In the genomic region with DNA sequence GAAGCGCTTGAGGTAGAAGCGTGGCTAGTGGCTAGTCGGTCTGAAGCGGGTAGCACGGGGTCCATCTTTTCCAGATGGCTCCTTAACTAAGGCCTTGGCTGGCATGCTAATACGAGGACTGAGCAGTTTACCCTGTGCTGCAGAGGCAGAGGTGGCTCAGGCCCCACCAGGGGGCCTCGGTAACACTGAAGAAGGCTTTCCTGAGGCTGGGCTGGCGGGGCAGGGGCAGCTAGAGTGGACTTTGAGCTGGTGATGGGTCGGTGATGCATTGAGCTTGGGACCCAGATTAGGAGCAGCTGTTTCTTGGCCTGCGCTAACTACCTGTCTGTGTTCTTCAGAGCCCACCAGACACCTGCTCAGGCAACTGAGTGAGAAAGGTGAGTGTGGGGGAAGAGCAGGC, we compare ENCODE assay signal across 19 mouse cellular contexts. TPM values are rescaled to one million over a fixed set of nuclear protein-coding genes. Genes with fewer than 3 reads are reported as not detected.
DNase-seq lines count a peak whose midpoint lies in the region; ATAC-seq and TF ChIP-seq lines count a peak whose summit lies in the region.
"Had no signal": no experiment of that assay in that cellular context is flagged by ENCODE, and none has a peak within 500 bp of the region (broad histone marks: within the 10 kb centered on the region; RNA-seq: fewer than 3 reads in every experiment).

No protein-coding gene starts in this region.

- no peak overlapping the region for H3K4me2 ChIP-seq in intestine, embryonic 14.5 days (ENCODE audit: low read length)
- no peak overlapping the region for H3K4me2 ChIP-seq in intestine, embryonic 15.5 days (replicated peaks)
- H3K4me2 ChIP-seq: embryonic facial prominence, embryonic 12.5 days; hindbrain, embryonic 13.5 days; liver, embryonic 12.5 days had no signal

- peak; percentile 51; the same call in 1 of the 2 replicates for ATAC-seq in intestine, embryonic 14.5 days (replicated peaks; ENCODE audit: low FRiP score, low TSS enrichment, low read depth)
- ATAC-seq in intestine, embryonic 15.5 days: no peak
- ATAC-seq: forebrain, postnatal 0 days; liver, embryonic 12.5 days had no signal

- no peak overlapping the region for H3K27ac ChIP-seq in intestine, embryonic 14.5 days (ENCODE audit: low read depth)
- no peak overlapping the region for H3K27ac ChIP-seq in intestine, embryonic 15.5 days
- peak overlapping the region; percentile 41; the same call in 1 of the 2 replicates for H3K27ac ChIP-seq in ES-E14 (ENCODE audit: insufficient read depth, low read depth, low read length, poor library complexity, severe bottlenecking)
- H3K27ac ChIP-seq in kidney, adult 2 months (ENCODE audit: insufficient read depth, low read depth, low read length): peak overlapping the region; percentile 91
- H3K27ac ChIP-seq: embryonic facial prominence, embryonic 12.5 days; heart, adult 2 months; hindbrain, embryonic 13.5 days; liver, embryonic 12.5 days had no signal

- WGBS in intestine, embryonic 14.5 days: 84% methylated on average over 10 of the region's 10 CpGs
- 77% methylated on average over 10 of the region's 10 CpGs for WGBS in intestine, embryonic 15.5 days
- 53% methylated on average over 10 of the region's 10 CpGs for WGBS in kidney, adult 2 months

- H3K9ac ChIP-seq in intestine, embryonic 14.5 days (ENCODE audit: low read length): no peak overlapping the region
- no peak overlapping the region for H3K9ac ChIP-seq in intestine, embryonic 15.5 days
- peak overlapping the region; percentile 19; the same call in 1 of the 2 replicates for H3K9ac ChIP-seq in ES-E14 (ENCODE audit: insufficient read depth, low read depth, low read length, poor library complexity, severe bottlenecking)
- H3K9ac ChIP-seq: embryonic facial prominence, embryonic 12.5 days; forebrain, postnatal 0 days; hindbrain, embryonic 13.5 days; liver, embryonic 12.5 days had no signal

- in situ Hi-C loops in ES-E14 (cut with MboI; ENCODE audit: low sequenced_read_pairs in 2 of 2, unreplicated experiment in 2 of 2): no loop called here

- intact Hi-C loops in gastrocnemius, postnatal 36 days (cut with DNase I): no loop called here

- H3K4me3 ChIP-seq in intestine, embryonic 14.5 days (ENCODE audit: low read depth, low read length): no peak overlapping the region
- H3K4me3 ChIP-seq in intestine, embryonic 15.5 days (replicated peaks): no peak overlapping the region
- no peak overlapping the region for H3K4me3 ChIP-seq in ES-E14 (ENCODE audit: insufficient read depth in 1 of 2, low read depth in 1 of 2, low read length in 2 of 2, poor library complexity in 1 of 2, severe bottlenecking in 1 of 2)
- peak overlapping the region; percentile 44 for H3K4me3 ChIP-seq in kidney, adult 2 months (ENCODE audit: insufficient read depth, low read depth, low read length)
- H3K4me3 ChIP-seq: embryonic facial prominence, embryonic 12.5 days; heart, adult 2 months; hindbrain, embryonic 13.5 days; liver, embryonic 12.5 days had no signal

- DNase-seq in intestine, embryonic 14.5 days (ENCODE audit: low spot score): no peak
- DNase-seq in ES-E14 (ENCODE audit: low read depth, low spot score): no peak
- DNase-seq in kidney, adult 2 months: peak; percentile 84
- peak; percentile 83 for DNase-seq in kidney, postnatal 14 days
- DNase-seq in adrenal gland, postnatal 14 days: no peak
- DNase-seq in adrenal gland, adult 8-10 months: no peak
- no peak for DNase-seq in gastrocnemius, postnatal 36 days
- DNase-seq: B cell, adult 2 months; cerebellum, adult 11 months; cerebellum, postnatal 36 days; forebrain, postnatal 0 days; heart, adult 2 months; heart, postnatal 10 days; lung, postnatal 10 days; thymus, postnatal 25 days had no signal

- H3K4me1 ChIP-seq in intestine, embryonic 14.5 days (replicated peaks; ENCODE audit: control insufficient read depth, insufficient read depth, low read length): peaks cover 4% of the 10 kb centered on the region; the same call in 1 of the 2 replicates
- 0 out of 2 replicates have a peak, but pooled peaks cover 4% of the 10 kb centered on the region for H3K4me1 ChIP-seq in intestine, embryonic 15.5 days (replicated peaks)
- H3K4me1 ChIP-seq in ES-E14 (ENCODE audit: control insufficient read depth in 2 of 2, insufficient read depth in 2 of 2, low read length in 2 of 2, poor library complexity in 1 of 2): peaks cover 2 to 19% of the 10 kb centered on the region in 2 experiments; a peak in 2 of 4 replicates
- peaks cover 14% of the 10 kb centered on the region; the same call in 1 of the 2 replicates for H3K4me1 ChIP-seq in kidney, adult 2 months (ENCODE audit: control insufficient read depth, insufficient read depth, low read length)

- H3K27me3 ChIP-seq in intestine, embryonic 14.5 days (replicated peaks; ENCODE audit: control insufficient read depth, insufficient read depth, low read length): no peaks in the 10 kb centered on the region
- H3K27me3 ChIP-seq in intestine, embryonic 15.5 days (replicated peaks): no peaks in the 10 kb centered on the region
- H3K27me3 ChIP-seq in kidney, adult 2 months (replicated peaks; ENCODE audit: control insufficient read depth, insufficient read depth, low read length): no peaks in the 10 kb centered on the region
- H3K27me3 ChIP-seq: embryonic facial prominence, embryonic 12.5 days; hindbrain, embryonic 13.5 days had no signal

- no peaks in the 10 kb centered on the region for H3K9me3 ChIP-seq in intestine, embryonic 14.5 days (ENCODE audit: control insufficient read depth, low read length)
- H3K9me3 ChIP-seq in intestine, embryonic 15.5 days: no peaks in the 10 kb centered on the region
- no peaks in the 10 kb centered on the region for H3K9me3 ChIP-seq in ES-E14 (ENCODE audit: control insufficient read depth, insufficient read depth, low read depth, low read length)
- H3K9me3 ChIP-seq: liver, embryonic 12.5 days had no signal

- no peak for TF ChIP-seq POLR2A in kidney, adult 2 months (IDR thresholded peaks at IDR 0.05; ENCODE audit: low read depth, low read length)

- peaks cover 29% of the 10 kb centered on the region for H3K36me3 ChIP-seq in intestine, embryonic 14.5 days (ENCODE audit: control insufficient read depth, insufficient read depth, low read length)
- peaks cover 28% of the 10 kb centered on the region for H3K36me3 ChIP-seq in intestine, embryonic 15.5 days
- peaks cover 41% of the 10 kb centered on the region for H3K36me3 ChIP-seq in ES-E14 (ENCODE audit: control insufficient read depth, insufficient read depth, low read length, poor library complexity, severe bottlenecking)
- H3K36me3 ChIP-seq in kidney, adult 2 months (ENCODE audit: control insufficient read depth, insufficient read depth, low read length): no peaks in the 10 kb centered on the region; the same call in 1 of the 2 replicates
- H3K36me3 ChIP-seq: hindbrain, embryonic 13.5 days had no signal

- TF ChIP-seq CTCF in kidney, adult 2 months (conservative IDR thresholded peaks at IDR 0.05; ENCODE audit: insufficient read depth, insufficient read length, low read depth, low read length): no peak; the same call in 1 of the 2 replicates

TF ChIP-seq in ES-E14, 5 proteins besides CTCF, POLR2A, EP300 and RAD21:
- TF ChIP-seq MAFK (IDR thresholded peaks at IDR 0.05; ENCODE audit: insufficient read depth, low read depth, low read length): no peak
- TF ChIP-seq ZNF384 (IDR thresholded peaks at IDR 0.05; ENCODE audit: low read depth, low read length): no peak
- TF ChIP-seq ZC3H11A (IDR thresholded peaks at IDR 0.05; ENCODE audit: borderline replicate concordance, low read depth, low read length): no peak
- TF ChIP-seq CHD2 (IDR thresholded peaks at IDR 0.05; ENCODE audit: low read depth, low read length): no peak
- TF ChIP-seq HCFC1 (IDR thresholded peaks at IDR 0.05; ENCODE audit: borderline replicate concordance, insufficient read depth, low read length): no peak

RNA-seq across cellular contexts. Expression of gene Plekhg3, which starts 40.6 kb away (rescaled TPM):
- 9.5 and 10.4 TPM in 2 replicates for polyA plus RNA-seq in intestine, embryonic 14.5 days (2014; fragmentation: Nextera tagmentation; extraction: Ambion mirVana)
- 9.5 and 11.2 TPM in 2 replicates for polyA plus RNA-seq in intestine, embryonic 15.5 days (2015; fragmentation: Nextera tagmentation; extraction: Ambion mirVana)
- 10.9 and 12.1 TPM in 2 replicates for total RNA-seq in ES-E14 (2012; rRNA removed)
- polyA plus RNA-seq in kidney, adult 2 months (2012; rRNA removed): 57.9 and 67.6 TPM in 2 replicates
- 16.7 and 19.4 TPM in 2 replicates for total RNA-seq in adrenal gland, postnatal 14 days (2021)
- 10 to 100 TPM; 10.8 to 23.4 (median 16.2) TPM for total RNA-seq in adrenal gland, adult 8-10 months (2022)
- total RNA-seq in gastrocnemius, postnatal 36 days (2021): 1 to 10 TPM; 5.4 to 5.5 TPM

Comparison
In these comparisons a context has a peak if more than half of its experiments do, and no peak if none do; other contexts are left out.
1. DNase-seq: peak in kidney, adult 2 months (single experiment) and kidney, postnatal 14 days (single experiment); none in intestine, embryonic 14.5 days (single experiment), ES-E14 (single experiment), adrenal gland, postnatal 14 days (single experiment), adrenal gland, adult 8-10 months (single experiment) and gastrocnemius, postnatal 36 days (0 of 2).
2. H3K27ac ChIP-seq: peak in ES-E14 (single experiment) and kidney, adult 2 months (single experiment); none in intestine, embryonic 14.5 days (single experiment) and intestine, embryonic 15.5 days (single experiment).